Mouse (Mus musculus) ES-E14 (cell line): ENCODE data around the gene Zbtb14.

Experiments used
- CHD2 ChIP-seq: IDR thresholded peaks from 2 replicates; pipeline ENCODE4 v1.6.1; 2014; ENCODE audit warnings: mild to moderate bottlenecking, low read depth, low read length, inconsistent platforms
- HCFC1 ChIP-seq: IDR thresholded peaks from 2 replicates; pipeline ENCODE4 v1.6.1; 2012; ENCODE audit warnings: low read length, inconsistent platforms, borderline replicate concordance; ENCODE audit not compliant: insufficient read depth
- MAFK ChIP-seq: IDR thresholded peaks from 2 replicates; pipeline ENCODE4 v1.6.1; 2014; ENCODE audit warnings: mild to moderate bottlenecking, low read depth, low read length, inconsistent platforms; ENCODE audit not compliant: insufficient read depth
- ZNF384 ChIP-seq: IDR thresholded peaks from 2 replicates; pipeline ENCODE4 v1.6.1; 2012; ENCODE audit warnings: low read depth, low read length, inconsistent platforms

DNA sequence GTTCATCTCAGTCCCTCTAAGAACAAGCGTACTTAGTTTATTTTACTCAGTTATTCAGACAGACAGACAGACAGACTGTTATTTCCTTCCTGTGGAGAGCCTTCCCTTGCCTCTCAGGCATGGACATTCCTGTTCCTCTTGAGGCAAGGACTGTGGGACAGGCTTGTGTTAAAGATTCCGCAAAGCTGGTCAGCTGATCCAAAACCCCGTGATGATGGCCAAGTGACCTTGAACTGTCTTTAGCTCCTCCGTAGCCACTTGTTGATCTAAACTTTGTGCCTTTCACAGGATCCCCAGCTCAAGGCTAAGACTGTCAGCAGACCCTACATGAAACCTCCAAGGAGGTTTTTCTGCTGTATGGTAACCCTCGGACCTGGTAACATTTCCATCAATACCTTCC is 14.3 kb downstream of the Zbtb14 start:
- TF ChIP-seq ZNF384 (no peak), MAFK (no peak), CHD2 (no peak), HCFC1 (no peak)
